Mouse (Mus musculus) frontal cortex, postnatal 14 days (tissue): ENCODE measurements at regions not wholly inside any gene's neighbourhood (a gene's known extent, or its start where the extent isn't known, plus 50 kb on each side); places are given as distances from the start of the nearest gene placed in this dataset.
"Not testable (repeated sequence)": the region's sequence is repeated elsewhere in the genome, so short reads cannot be mapped to it uniquely, and the experiment has no call there.

Experiments used
- DNase-seq, 2 experiments: peaks; one replicate each; pipeline ENCODE4 v3.0.0; 2022; ENCODE audit warnings: low spot score in 2 of 2

GRCm38 (mm10) chr1:176504731-176505130 lies 229.6 kb upstream of the Pld5 start:
- DNase-seq, result not testable (repeated sequence)

- no peak for DNase-seq
Observed at GRCm38 (mm10) chr1:176499010-176499650, 224.0 kb upstream of the Pld5 start.

GRCm38 (mm10) chr1:176468560-176468959 lies 193.4 kb upstream of the Pld5 start:
- DNase-seq, result no peak

- no peak for DNase-seq
Observed at GRCm38 (mm10) chr1:176462125-176462524, 187.0 kb upstream of the Pld5 start.

GRCm38 (mm10) chr1:176446735-176447134 lies 171.6 kb upstream of the Pld5 start:
- no peak for DNase-seq

- DNase-seq, result no peak
Observed at GRCm38 (mm10) chr1:176443712-176444111, 168.6 kb upstream of the Pld5 start.

- DNase-seq, result no peak
Observed at GRCm38 (mm10) chr1:176440254-176440653, 165.1 kb upstream of the Pld5 start.

- no peak for DNase-seq
Observed at GRCm38 (mm10) chr1:176427835-176428234, 152.7 kb upstream of the Pld5 start.

GRCm38 (mm10) chr1:176427046-176427445 lies 151.9 kb upstream of the Pld5 start:
- DNase-seq, result no peak

- DNase-seq, result no peak
Observed at GRCm38 (mm10) chr1:176417251-176417650, 142.1 kb upstream of the Pld5 start.

GRCm38 (mm10) chr1:176404128-176404527 lies 129.0 kb upstream of the Pld5 start:
- no peak for DNase-seq

GRCm38 (mm10) chr1:176379645-176380044 lies 104.5 kb upstream of the Pld5 start:
- DNase-seq, result no peak

GRCm38 (mm10) chr1:176366900-176367299 lies 91.8 kb upstream of the Pld5 start:
- DNase-seq, result no peak

GRCm38 (mm10) chr1:176360957-176361356 lies 85.8 kb upstream of the Pld5 start:
- no peak for DNase-seq

GRCm38 (mm10) chr1:176359992-176360724 lies 85.0 kb upstream of the Pld5 start:
- DNase-seq, result no peak

- DNase-seq, result peak; percentile 10 to 22
Observed at GRCm38 (mm10) chr1:176355342-176355741, 80.2 kb upstream of the Pld5 start.

GRCm38 (mm10) chr1:176354898-176355297 lies 79.8 kb upstream of the Pld5 start:
- no peak for DNase-seq

- DNase-seq, result no peak
Observed at GRCm38 (mm10) chr1:176352706-176353105, 77.6 kb upstream of the Pld5 start.

GRCm38 (mm10) chr1:176349909-176350495 lies 74.9 kb upstream of the Pld5 start:
- no peak for DNase-seq

- no peak for DNase-seq
Observed at GRCm38 (mm10) chr1:176348129-176348528, 73.0 kb upstream of the Pld5 start.

- no peak for DNase-seq
Observed at GRCm38 (mm10) chr1:176331344-176331743, 56.2 kb upstream of the Pld5 start.
